Mouse (Mus musculus): Measurements from ENCODE around the gene Bcl3.

Bcl3 gene

DNA sequence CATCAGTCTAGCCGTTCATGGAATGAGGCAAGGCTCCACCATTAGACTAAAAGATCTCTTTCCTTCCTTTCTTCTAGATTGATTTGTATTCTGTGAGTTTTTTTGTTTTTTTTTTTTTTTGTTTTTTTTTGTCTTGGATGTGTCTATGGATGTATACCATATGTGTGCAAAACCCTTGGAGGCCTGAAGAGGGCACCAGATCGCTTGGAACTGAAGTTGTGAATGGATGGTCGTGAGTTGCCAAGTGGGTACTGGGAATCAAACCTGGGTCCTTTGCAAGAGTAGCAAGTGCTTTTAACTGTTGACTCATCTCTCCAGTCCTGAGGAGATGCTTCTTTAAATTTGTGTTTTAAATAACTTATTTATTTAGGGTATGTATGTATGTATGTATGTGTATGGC, 11.5 kb upstream of the Bcl3 start:
- in situ Hi-C loops (cut with MboI), result no loop called here

DNA sequence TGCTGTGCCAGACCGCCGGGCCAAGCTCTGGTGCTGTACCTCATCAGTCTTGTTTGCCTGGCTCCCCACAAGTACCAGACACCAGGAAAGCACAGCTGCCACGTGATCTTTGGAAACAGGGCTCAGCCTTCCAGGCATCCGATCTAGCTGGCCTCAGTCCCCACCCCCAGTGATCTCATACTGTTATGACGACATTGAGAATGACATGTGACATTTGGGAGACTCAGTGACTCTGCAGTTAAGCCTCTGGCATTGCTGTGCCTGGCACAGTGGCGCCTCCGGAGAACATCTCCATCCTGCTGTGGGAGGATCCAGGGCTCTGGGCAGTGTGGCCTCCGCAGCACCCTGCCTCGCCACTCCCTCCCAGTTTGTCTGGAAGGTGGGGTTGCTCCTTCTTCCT, 9.3 kb upstream of the Bcl3 start:
- in situ Hi-C loops (cut with MboI), result no loop called here

GRCm38 (mm10) chr7:19830682-19831156, 8.1 kb upstream of the Bcl3 start:
- in situ Hi-C loops (cut with MboI), result no loop called here

DNA sequence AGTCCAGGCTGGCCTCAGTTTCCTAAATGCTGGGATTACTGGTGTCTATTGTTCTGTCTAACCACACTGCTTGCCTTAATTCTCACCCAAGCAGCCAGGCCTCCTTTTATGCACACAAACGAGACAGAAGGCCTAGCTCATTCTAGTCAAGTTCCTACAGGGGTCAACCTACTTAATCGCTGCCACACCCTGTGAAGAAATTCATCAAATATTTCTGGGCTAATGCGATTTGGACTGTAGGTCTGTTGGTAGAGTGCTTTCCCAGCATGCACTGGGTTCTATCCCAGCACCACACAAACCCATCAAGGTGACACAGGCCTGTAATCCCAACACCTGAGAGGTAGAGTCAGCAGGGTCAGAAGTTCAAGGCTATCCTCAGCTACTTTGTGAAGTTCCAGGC, 7.1 kb upstream of the Bcl3 start:
- in situ Hi-C loops (cut with MboI), result no loop called here

DNA sequence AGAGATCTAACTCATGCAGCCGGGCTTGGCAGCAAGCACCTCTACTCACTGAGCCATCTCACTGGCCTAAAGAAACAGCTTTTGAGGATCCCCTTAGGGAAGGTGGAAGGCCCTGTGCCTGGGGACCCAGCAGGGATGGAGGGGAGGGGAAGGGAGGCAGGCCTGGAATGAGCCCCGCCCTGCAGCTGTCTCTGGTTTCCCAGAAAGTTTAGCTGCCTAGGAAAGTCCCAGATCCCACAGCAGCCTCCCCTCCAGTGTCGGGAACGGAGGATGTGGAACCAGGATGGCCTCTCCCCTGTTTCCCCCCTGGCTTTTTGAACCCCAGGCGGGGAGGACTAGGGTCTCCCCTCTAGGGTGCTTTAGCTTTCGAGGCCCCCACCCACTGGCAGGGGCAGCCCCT, 4.2 kb upstream of the Bcl3 start:
- in situ Hi-C loops (cut with MboI), result no loop called here

DNA sequence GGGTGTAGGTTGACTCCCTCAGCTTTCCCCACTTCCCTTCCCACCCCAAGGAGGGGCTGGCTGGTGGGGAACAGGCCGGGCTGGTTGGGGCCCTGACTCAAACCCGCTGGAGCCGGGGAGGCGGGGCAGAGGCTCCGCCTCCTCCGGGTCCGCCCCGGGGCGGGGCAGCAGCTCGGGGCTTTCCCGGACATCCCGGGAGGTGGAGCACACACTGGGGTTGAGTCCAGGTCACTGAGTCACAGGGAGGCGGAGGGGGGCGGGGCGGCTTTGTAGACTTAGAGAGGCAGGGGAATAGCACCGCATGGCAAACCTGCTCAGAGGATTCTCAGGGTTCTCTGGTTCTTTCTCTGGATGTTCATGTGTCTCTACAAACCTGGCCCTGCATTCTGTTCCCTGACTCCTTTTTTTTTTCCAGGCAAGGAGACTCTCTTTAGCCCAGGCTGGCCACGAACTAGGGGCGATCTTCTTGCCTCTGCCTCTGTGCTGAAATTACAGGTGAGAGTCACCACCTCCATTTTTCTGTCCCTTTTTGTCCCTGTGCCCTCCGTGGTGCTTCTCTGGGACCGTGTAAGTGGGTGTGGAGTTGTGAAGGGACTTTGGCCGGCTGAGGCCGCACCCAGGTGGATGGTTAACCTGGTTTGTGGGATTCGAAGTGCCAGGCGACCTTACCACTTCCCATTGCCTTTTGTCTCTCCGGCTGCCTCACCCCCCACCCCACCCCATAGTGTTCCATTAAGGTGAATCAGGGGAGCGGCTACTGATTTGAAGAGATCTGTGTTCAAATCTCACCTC, 1.8 kb upstream of the Bcl3 start:
- in situ Hi-C loops (cut with MboI), result no loop called here

DNA sequence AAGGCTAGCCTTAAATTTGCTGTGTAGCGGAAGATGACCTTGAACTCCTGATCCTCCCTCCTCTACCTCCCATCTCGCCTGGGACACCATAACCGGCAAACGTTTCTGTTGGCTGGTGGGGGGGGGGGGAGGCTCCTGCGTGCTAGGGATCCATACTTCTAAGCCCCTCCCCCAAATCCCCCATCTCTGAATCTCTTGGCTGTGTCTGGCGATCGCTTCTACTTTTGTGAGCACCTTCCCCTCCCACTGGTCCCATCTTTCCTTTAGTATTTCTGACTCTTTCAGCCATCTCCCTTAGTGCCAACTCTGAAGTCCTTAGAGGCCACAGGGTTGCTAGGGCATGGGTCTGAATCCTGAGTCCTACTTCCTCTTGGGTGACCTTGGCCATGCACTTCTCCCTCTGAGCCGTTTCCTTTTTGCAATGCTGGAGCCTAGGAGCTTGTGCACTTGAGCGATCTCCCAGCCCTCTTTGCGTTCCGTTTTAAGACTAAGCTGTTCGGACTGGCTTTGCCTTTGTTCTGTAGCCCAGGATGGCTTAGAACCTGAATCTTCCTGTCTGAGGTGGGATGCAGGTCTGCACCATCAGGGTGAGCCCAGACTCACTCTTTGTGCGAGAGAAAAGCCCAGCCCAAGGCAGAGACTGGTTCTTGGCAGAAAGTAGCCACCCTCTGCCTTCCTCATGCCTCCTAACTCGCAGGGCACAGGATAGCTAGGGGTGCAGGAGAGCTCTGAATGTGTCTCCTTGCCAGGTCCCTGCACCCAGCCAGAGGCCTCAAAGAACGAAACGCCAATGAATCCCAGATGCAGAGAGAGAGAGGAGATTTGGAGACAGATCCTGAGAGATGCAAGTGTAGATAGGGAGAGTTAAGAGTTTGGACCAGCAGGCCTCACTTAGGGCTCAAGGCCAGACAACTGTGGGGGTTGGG, 949 bp upstream of the Bcl3 start:
- in situ Hi-C loops (cut with MboI), result no loop called here

GRCm38 (mm10) chr7:19822193-19822592, 377 bp downstream of the Bcl3 start:
- in situ Hi-C loops (cut with MboI), result no loop called here

GRCm38 (mm10) chr7:19821633-19822032, 937 bp downstream of the Bcl3 start:
- in situ Hi-C loops (cut with MboI), result no loop called here

GRCm38 (mm10) chr7:19820347-19821048, 2.1 kb downstream of the Bcl3 start:
- in situ Hi-C loops (cut with MboI), result no loop called here

- in situ Hi-C loops (cut with MboI), result no loop called here
Observed at GRCm38 (mm10) chr7:19818875-19819274, 3.7 kb downstream of the Bcl3 start.

- in situ Hi-C loops (cut with MboI), result no loop called here
Observed at GRCm38 (mm10) chr7:19818440-19818839, 4.1 kb downstream of the Bcl3 start.

DNA sequence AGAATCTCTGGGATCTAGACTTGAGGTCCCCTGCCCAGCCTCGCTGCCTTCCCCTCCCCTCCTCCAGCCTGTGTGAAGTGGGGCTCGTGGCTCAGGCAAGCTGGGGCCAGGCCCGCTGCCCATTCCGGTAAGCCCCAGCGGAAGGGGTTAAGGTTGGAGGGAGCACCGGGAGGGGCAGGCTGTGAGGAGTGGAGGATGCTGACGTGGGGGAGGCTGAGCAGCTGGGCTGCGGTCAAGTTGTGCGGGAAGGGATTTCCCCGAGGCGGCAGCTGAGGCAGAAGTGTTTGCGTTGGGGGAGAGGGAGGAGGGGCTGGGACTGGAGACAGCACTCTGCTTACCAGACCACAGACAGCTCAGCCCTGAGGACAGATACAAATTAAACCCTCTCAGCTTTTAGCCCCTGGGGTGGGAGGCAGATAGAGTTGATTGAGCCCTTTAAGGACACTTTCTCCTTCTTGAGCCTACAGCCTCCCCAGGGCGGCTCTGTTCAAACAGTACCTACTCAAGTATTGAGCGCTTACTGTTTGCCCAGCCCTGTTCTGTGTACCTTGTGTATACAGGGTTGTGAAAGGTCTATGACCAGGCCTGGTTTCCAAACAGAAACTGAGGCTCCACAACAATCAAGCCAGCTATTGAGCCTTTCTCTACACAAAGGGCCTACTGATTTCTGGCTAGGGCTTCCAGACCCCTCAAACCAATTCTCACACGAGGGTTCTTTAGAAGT, 5.0 kb downstream of the Bcl3 start:
- in situ Hi-C loops (cut with MboI), result no loop called here

GRCm38 (mm10) chr7:19816224-19816771, 6.3 kb downstream of the Bcl3 start:
- in situ Hi-C loops (cut with MboI), result no loop called here

- in situ Hi-C loops (cut with MboI), result no loop called here
Observed at GRCm38 (mm10) chr7:19815296-19816223, 7.0 kb downstream of the Bcl3 start.

DNA sequence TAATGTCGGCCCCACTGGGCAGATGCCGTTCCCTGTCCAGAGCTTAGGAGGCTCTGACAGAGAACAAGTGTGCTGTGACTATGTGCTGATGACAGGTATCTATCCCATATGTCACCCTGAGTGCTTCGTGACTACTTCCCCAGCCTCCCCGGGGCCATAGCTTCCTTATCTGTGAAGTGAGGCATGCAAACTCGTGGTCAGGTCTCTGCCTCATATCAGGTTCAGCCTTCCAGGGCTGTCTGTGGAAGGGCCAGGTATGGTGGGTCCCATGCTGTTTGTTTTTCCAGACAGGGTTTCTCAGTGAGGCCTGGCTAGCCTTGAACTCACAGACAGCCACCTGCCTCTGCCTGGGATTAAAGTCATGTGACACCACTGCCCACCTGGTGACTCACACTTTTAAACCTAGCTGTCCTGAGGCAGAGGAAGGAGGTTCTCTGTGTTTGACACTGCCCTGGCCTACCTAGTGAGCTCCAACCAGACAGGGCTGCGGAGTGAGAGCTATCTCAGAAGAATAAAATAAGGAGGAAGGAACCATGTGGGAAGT, 8.9 kb downstream of the Bcl3 start:
- in situ Hi-C loops (cut with MboI), result no loop called here

DNA sequence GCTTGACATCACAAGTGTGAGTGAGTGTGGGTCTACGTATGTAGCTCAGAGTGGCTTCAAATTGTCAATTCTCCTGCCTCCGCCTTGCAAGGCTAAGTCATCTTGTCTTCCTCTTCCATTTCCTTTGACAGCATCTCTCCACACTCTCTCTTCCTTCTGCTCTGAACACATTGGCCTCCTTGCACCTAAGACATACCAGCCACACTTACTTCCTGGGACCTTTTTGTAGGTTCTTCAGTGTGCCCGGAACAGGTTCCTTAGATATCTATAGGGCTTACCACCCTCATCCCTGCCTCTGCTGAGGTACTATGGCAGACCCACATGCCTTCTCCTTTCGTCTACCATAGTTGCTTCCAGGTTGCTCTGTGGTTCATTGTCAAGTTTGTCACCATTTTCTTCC, 9.4 kb downstream of the Bcl3 start:
- in situ Hi-C loops (cut with MboI), result no loop called here

- in situ Hi-C loops (cut with MboI), result no loop called here
Observed at GRCm38 (mm10) chr7:19811114-19811513, 11.5 kb downstream of the Bcl3 start.

DNA sequence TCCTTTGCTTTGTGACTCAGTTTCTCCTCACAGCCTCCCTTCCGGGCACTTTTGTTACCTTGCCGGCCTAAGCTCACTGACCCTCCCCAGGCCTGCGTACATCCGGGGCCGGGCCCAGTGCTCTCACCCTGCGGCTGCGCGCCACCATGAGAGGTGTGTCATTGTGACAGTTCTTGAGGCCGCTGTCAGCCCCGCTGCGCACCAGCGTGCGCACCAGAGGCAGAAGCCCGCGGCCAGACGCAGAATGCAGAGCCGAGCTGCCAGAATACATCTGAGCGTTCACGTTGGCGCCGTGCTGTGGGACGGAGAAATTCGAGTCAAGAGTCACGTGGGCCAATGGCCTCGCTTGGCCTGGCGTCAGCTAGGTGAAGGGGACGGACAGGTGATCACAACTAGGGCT, 13.2 kb downstream of the Bcl3 start:
- in situ Hi-C loops (cut with MboI), result no loop called here
